Mouse (Mus musculus) MEL-GATA-1-ER (cell line): ENCODE measurements at regions not wholly inside any gene's neighbourhood (a gene's known extent, or its start where the extent isn't known, plus 50 kb on each side); places are given as distances from the start of the nearest gene placed in this dataset.
"Not testable (repeated sequence)": the region's sequence is repeated elsewhere in the genome, so short reads cannot be mapped to it uniquely, and the experiment has no call there.

Experiments
- DNase-seq: peaks from one replicate; pipeline ENCODE4 v3.0.0-alpha.2; 2012; ENCODE audit warnings: low read depth; ENCODE audit errors: extremely low read depth

DNA sequence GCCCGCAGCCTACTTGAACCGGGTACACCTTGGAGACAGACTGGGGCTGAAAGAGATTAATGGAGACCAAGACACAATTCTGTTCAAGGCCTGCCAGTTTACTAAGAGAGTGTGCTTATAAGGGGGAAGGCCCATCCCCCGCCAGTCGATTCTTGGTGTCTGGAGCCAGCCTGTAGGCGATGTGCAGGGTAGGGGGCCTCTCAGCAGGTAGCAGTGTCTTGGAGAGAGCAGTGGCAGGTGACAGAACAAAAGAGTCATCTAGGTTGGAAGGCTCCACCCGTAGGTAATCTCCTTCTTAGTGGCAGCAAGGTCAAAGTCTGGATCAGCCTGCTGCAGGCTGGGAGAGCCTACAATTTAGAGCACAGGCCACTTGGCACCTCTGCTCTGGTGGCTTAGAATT lies 335.7 kb upstream of the Cwc22 start:
- DNase-seq, result not testable (repeated sequence)

GRCm38 (mm10) chr2:78280219-78280915 lies 334.2 kb upstream of the Cwc22 start:
- no peak for DNase-seq

DNA sequence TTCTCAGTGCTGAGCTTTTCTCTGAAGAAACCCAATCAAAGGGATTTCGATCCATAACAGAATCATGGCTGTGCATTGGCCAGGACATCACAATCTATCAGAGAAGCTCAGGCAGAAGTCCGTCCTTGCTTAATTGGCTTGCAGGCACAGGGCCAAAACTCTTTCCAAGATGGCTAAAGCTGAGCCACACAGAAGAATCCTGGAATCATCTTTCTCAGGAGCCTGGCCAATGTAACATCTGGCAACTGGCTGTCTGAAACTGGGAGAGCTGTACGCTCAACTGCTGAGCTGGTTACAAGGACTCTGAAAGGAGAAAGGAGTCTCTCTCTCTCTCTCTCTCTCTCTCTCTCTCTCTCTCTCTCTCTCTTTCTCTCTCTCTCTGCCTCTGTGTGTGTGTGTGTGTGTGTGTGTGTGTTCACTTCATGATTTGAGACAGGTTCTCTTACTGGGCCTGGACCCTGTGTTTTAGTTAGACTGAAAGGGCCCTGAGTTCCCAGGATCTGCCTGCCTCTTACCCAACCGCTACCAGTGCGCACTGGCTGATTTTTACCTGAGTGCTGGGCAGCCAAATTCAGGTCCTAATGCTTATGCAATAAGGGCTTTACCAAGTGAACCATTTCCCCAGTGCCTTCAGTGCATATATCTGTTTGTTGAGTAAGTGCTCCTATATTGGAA lies 333.3 kb upstream of the Cwc22 start:
- no peak for DNase-seq

GRCm38 (mm10) chr2:78278630-78279029 lies 332.5 kb upstream of the Cwc22 start:
- DNase-seq, result no peak

- no peak for DNase-seq
Measured at GRCm38 (mm10) chr2:78277699-78278098, 331.5 kb upstream of the Cwc22 start.

- no peak for DNase-seq
Measured at GRCm38 (mm10) chr2:78274122-78274521, 327.9 kb upstream of the Cwc22 start.

- DNase-seq, result no peak
Measured at GRCm38 (mm10) chr2:78268705-78269104, 322.5 kb upstream of the Cwc22 start.

DNA sequence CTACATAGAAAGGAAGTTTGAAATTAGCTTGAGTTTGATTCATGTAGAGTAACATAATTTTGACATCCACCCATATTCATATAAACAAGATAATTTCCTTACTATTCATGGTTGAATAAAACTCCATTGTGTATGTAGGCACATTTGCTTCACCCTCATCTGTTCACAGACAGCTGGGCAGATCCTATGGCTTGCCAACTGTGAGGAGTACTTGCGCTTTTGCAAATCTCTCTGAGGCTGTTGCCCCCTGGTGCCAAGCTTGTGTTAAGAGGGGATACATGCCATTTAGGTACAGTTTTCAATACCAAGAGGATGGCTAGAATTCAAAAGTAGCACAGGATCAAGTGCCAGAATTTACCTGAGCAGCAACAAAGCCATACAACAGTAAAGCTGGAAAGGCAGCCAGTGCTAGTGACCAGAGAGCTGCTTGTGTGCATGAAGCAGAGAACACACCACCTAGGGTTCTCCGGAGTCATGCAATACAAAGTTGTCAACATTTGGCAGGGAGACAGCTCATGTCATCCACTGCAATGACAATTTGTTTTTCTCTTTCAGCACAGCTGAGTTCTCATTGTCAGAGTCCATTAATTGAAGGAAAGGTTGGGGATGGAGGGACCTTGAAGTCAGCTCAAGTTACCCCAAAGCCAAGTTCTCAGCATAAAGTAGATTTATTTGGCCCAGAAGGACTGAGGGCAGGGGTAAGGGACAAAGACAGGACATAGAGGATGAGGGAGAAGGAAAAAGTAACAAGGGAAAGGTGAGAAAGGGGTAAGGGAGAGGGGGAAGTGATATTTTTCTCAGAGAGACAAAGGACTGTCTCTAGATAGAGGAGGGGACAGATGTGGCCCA lies 321.6 kb upstream of the Cwc22 start:
- no peak for DNase-seq

- no peak for DNase-seq
Measured at GRCm38 (mm10) chr2:78253601-78254097, 307.5 kb upstream of the Cwc22 start.

DNA sequence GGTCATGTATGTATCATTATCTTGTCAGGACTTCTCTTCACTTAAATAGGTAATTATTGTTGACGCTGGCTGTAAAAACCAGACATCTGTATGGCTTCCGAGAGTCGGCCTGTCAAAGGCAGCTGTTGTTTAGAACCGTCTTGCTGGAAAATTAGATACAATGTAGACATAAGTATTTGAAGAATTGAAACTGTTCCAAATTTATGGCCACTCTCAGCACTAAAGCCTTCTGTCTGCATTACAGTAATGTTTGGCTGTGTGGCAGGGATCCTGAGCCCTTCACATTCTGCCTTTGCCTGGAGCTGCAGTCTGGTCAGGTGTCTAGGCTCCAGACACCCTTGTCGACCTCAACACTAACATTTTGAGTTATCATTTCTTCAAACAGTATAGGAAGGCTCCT lies 300.2 kb upstream of the Cwc22 start:
- no peak for DNase-seq

DNA sequence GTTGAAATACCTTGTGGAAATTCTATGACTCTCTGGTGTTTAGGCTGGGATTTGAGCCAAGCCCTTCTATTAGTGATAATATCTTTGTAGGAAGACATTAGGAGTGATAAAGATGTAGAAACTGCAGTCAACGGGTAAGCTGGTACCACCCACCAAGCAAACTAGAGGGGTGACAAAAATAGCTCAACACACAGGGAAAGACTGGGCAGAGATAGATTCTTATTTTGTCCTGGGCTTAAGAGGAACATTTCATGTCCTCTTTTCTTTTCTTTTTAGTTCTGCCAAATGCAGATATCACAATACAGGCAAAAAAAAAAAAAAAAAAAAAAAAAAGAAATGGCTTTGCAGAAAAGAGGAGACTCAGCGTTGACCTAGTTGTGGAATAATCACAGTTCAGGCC lies 294.1 kb upstream of the Cwc22 start:
- no peak for DNase-seq

- DNase-seq, result not testable (repeated sequence)
Measured at GRCm38 (mm10) chr2:78225383-78226100, 279.4 kb upstream of the Cwc22 start.

DNA sequence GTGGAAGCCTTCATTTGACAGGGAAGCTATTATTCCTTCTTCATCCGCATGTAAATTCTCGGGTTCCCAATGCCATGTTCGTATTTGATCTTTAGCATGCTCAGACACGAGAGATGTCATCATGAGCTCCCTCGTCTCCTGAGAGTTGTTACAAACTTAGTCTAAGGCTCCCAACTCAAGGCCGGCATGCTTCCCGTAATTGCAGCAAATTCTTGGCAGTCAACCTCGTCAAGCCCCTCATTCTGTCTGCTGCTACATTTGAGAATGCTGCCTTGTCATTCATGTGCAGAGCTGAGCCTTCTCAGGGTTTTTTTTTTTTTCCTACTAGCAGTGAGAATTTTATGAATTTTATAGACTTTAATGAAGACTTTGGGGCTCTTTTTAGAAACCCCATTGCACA lies 268.3 kb upstream of the Cwc22 start:
- DNase-seq, result no peak

DNA sequence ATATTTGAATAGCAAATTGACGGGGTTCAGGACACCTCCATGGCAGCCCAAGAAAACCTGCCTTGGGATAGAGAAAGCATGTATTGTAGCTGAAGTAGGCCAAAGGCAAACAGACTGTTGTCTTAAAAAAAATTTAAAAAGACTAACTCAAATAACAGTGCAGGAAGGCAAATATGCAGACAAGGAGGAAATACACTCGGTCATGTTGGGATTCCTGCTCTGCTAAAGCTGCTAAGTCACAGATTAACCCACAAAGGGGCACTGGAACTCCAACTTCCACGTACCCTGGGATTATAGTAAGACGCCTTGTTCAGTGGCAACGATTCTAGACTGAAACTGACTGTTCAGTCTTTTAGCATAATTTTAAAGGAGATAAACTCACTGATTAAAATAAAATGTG lies 258.9 kb upstream of the Cwc22 start:
- DNase-seq, result no peak

- no peak for DNase-seq
Measured at GRCm38 (mm10) chr2:78196006-78196405, 249.8 kb upstream of the Cwc22 start.

- DNase-seq, result no peak
Measured at GRCm38 (mm10) chr2:78189620-78190019, 243.4 kb upstream of the Cwc22 start.

- no peak for DNase-seq
Measured at GRCm38 (mm10) chr2:78184950-78185349, 238.8 kb upstream of the Cwc22 start.

GRCm38 (mm10) chr2:78173784-78174183 lies 227.6 kb upstream of the Cwc22 start:
- no peak for DNase-seq

DNA sequence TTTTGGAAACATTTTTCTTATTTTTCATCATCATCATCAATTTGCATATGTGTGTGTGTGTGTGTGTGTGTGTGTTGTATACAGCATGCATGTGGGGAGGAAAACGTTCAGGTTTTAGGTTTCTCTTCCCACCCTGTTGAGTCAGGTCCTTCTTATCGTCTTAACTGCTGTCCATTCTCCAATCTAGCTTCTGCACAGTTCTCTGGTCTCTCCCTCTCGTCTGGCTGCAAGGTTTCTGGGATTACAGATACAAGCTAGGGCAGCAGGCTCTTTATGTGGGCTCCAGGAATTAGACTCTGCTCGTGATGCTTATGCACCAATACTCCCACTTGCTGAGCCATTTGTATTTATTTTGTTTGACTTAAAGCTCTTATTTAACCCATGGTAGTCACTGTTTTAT lies 226.6 kb upstream of the Cwc22 start:
- DNase-seq, result no peak

DNA sequence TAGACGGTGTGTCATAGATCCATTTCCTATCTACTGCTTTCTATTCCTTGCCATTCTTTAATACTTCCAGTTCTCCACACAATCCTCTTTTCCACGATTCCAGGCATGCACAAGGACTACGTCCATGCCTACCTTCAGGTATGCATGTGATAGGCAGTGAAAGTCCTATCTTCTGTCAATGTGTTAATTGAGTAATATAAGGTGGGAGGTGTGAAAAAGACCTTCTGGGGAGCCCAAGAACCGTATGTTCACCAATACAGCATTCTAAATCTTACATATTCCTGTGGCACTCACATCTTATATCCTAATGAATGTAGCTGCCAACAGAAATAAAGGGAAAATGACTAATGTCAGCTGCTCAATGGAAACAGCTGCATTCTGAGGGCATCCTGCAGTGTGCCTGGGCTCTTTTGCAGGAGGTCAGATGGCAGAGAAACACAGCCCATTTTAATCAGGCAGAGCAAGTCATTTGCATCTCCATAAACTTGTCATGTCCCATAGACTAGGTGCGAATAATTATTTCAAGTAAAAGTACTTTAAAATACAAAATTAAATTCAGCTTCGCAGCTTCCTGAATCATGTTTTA lies 224.1 kb upstream of the Cwc22 start:
- no peak for DNase-seq

- no peak for DNase-seq
Measured at GRCm38 (mm10) chr2:78165429-78165828, 219.3 kb upstream of the Cwc22 start.
